Mouse (Mus musculus): ENCODE data around the gene Tph1. TPM values are rescaled to one million over a fixed set of nuclear protein-coding genes. Genes with fewer than 3 reads are reported as not detected.
A peak's percentile ranks its signal among the peaks of the same experiment; 100 is the strongest.

Gene Tph1
- polyA plus RNA-seq, 1 experiment from 2014 or later = 0.42 TPM

- 0 out of 2 replicates have a peak within 1 kb of the TSS, but pooled peaks have one; percentile 27 for H3K27ac ChIP-seq (ENCODE audit: low read depth)
- no peaks in the 10 kb centered on the region for H3K27me3 ChIP-seq (replicated peaks; ENCODE audit: control insufficient read depth, insufficient read depth, low read length)
- H3K9me3 ChIP-seq (ENCODE audit: control insufficient read depth, low read length) = no peaks in the 10 kb centered on the region
- under 1% methylated on average over 30 of the region's 30 CpGs for WGBS
- peak within 1 kb of the TSS; percentile 78 for H3K9ac ChIP-seq (ENCODE audit: low read length)
- H3K4me1 ChIP-seq (replicated peaks; ENCODE audit: control insufficient read depth, insufficient read depth, low read length) = peaks cover 6% of the 10 kb centered on the region
- no peaks in the 10 kb centered on the region for H3K36me3 ChIP-seq (ENCODE audit: control insufficient read depth, insufficient read depth, low read length)
- DNase-seq (ENCODE audit: low spot score) (peak; percentile 92), ATAC-seq (replicated peaks; ENCODE audit: low FRiP score, low TSS enrichment, low read depth) (peak; percentile 96)
- peak within 1 kb of the TSS; percentile 83 for H3K4me3 ChIP-seq (ENCODE audit: low read depth, low read length)
- peak within 1 kb of the TSS; percentile 89 for H3K4me2 ChIP-seq (ENCODE audit: low read length)
These were observed 32.7 kb downstream of the Tph1 start, which contains the start of gene Sergef for GRCm38 (mm10) chr7:46639692-46640031. Gene Sergef (minus strand): TSS chr7:46639807.

GRCm38 (mm10) chr7:46638889-46639691 is 33.2 kb downstream of the Tph1 start:
- H3K27me3 ChIP-seq (replicated peaks; ENCODE audit: control insufficient read depth, insufficient read depth, low read length) = no peaks in the 10 kb centered on the region
- no peaks in the 10 kb centered on the region for H3K36me3 ChIP-seq (ENCODE audit: control insufficient read depth, insufficient read depth, low read length)
- 9% methylated on average over 32 of the region's 32 CpGs for WGBS
- DNase-seq (ENCODE audit: low spot score) = no peak
- H3K4me2 ChIP-seq (ENCODE audit: low read length) = peak overlapping the region; percentile 89
- peak; percentile 79; the same call in 1 of the 2 replicates for ATAC-seq (replicated peaks; ENCODE audit: low FRiP score, low TSS enrichment, low read depth)
- peak overlapping the region; percentile 83 for H3K4me3 ChIP-seq (ENCODE audit: low read depth, low read length)
- H3K9me3 ChIP-seq (ENCODE audit: control insufficient read depth, low read length) = no peaks in the 10 kb centered on the region
- peaks cover 6% of the 10 kb centered on the region for H3K4me1 ChIP-seq (replicated peaks; ENCODE audit: control insufficient read depth, insufficient read depth, low read length)
- H3K27ac ChIP-seq (ENCODE audit: low read depth) = 0 out of 2 replicates have a peak overlapping the region, but pooled peaks have one; percentile 27
- peak overlapping the region; percentile 78 for H3K9ac ChIP-seq (ENCODE audit: low read length)

GRCm38 (mm10) chr7:46628375-46628975 is 43.9 kb downstream of the Tph1 start:
- 82% methylated on average over 8 of the region's 8 CpGs for WGBS
- H3K4me3 ChIP-seq (ENCODE audit: low read depth, low read length) = no peak overlapping the region
- ATAC-seq (replicated peaks; ENCODE audit: low FRiP score, low TSS enrichment, low read depth) = no peak

GRCm38 (mm10) chr7:46623979-46624378 is 48.4 kb downstream of the Tph1 start:
- H3K4me2 ChIP-seq (ENCODE audit: low read length) = no peak overlapping the region
- no peaks in the 10 kb centered on the region for H3K27me3 ChIP-seq (replicated peaks; ENCODE audit: control insufficient read depth, insufficient read depth, low read length)
- no peaks in the 10 kb centered on the region for H3K4me1 ChIP-seq (replicated peaks; ENCODE audit: control insufficient read depth, insufficient read depth, low read length)
- H3K4me3 ChIP-seq (ENCODE audit: low read depth, low read length) = no peak overlapping the region
- peaks cover 16% of the 10 kb centered on the region; the same call in 1 of the 2 replicates for H3K36me3 ChIP-seq (ENCODE audit: control insufficient read depth, insufficient read depth, low read length)
- H3K9me3 ChIP-seq (ENCODE audit: control insufficient read depth, low read length) = no peaks in the 10 kb centered on the region
- DNase-seq (ENCODE audit: low spot score) (no peak), ATAC-seq (replicated peaks; ENCODE audit: low FRiP score, low TSS enrichment, low read depth) (no peak)
- H3K9ac ChIP-seq (ENCODE audit: low read length) = no peak overlapping the region
- no peak overlapping the region for H3K27ac ChIP-seq (ENCODE audit: low read depth)
- 64% methylated on average over 2 of the region's 3 CpGs for WGBS

More at GRCm38 (mm10) chr7:46628375-46628975, 43.9 kb downstream of the Tph1 start:
- Histone ChIP-seq H3K4me2 (ENCODE audit: low read length) (no peak overlapping the region), H3K9me3 (ENCODE audit: control insufficient read depth, low read length) (no peaks in the 10 kb centered on the region), H3K9ac (ENCODE audit: low read length) (no peak overlapping the region), H3K4me1 (replicated peaks; ENCODE audit: control insufficient read depth, insufficient read depth, low read length) (no peaks in the 10 kb centered on the region), H3K27me3 (replicated peaks; ENCODE audit: control insufficient read depth, insufficient read depth, low read length) (no peaks in the 10 kb centered on the region), H3K36me3 (ENCODE audit: control insufficient read depth, insufficient read depth, low read length) (peaks cover 3% of the 10 kb centered on the region; the same call in 1 of the 2 replicates), H3K27ac (ENCODE audit: low read depth) (no peak overlapping the region)
- no peak for DNase-seq (ENCODE audit: low spot score)

DNA sequence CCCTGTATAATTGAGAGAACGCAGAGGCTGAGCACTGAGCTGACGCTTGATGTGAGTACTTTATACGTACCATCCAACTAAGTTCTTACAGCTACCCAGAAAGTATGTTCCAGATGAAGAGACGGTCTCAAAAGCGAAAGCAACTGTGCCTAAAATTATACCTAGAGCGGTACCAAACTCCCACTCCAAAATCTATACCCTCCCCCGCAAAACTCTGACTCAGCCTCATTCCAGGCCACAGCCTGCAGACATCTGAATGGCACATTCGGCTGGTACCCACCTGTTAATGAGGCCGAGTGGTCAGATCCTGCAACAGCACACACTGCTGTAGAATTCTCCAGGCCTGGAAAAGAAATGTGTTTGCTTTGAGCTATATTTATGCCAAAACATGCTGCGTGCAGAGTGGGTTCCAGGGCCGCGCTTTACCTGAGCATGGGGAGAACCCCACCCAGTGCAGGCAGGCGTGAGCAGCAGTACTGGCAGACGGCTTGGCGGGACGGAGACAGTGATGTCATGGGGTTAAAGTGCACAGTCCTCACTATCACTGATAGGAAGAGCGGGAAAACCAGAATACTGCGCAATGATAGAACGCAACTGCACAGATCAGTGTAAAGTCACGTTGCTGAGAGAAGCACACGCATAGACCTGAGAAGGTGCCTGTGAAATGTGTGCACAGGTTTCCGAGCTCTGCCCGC is 53.8 kb downstream of the Tph1 start:
- Histone ChIP-seq H3K36me3 (ENCODE audit: control insufficient read depth, insufficient read depth, low read length) (peaks cover 20% of the 10 kb centered on the region; the same call in 1 of the 2 replicates), H3K4me1 (replicated peaks; ENCODE audit: control insufficient read depth, insufficient read depth, low read length) (no peaks in the 10 kb centered on the region), H3K27me3 (replicated peaks; ENCODE audit: control insufficient read depth, insufficient read depth, low read length) (no peaks in the 10 kb centered on the region), H3K4me2 (ENCODE audit: low read length) (no peak overlapping the region), H3K27ac (ENCODE audit: low read depth) (no peak overlapping the region), H3K9ac (ENCODE audit: low read length) (no peak overlapping the region), H3K9me3 (ENCODE audit: control insufficient read depth, low read length) (no peaks in the 10 kb centered on the region), H3K4me3 (ENCODE audit: low read depth, low read length) (no peak overlapping the region)
- WGBS = 91% methylated on average over 23 of the region's 23 CpGs
- no peak for DNase-seq (ENCODE audit: low spot score)
- ATAC-seq (replicated peaks; ENCODE audit: low FRiP score, low TSS enrichment, low read depth) = no peak; the same call in 1 of the 2 replicates

DNA sequence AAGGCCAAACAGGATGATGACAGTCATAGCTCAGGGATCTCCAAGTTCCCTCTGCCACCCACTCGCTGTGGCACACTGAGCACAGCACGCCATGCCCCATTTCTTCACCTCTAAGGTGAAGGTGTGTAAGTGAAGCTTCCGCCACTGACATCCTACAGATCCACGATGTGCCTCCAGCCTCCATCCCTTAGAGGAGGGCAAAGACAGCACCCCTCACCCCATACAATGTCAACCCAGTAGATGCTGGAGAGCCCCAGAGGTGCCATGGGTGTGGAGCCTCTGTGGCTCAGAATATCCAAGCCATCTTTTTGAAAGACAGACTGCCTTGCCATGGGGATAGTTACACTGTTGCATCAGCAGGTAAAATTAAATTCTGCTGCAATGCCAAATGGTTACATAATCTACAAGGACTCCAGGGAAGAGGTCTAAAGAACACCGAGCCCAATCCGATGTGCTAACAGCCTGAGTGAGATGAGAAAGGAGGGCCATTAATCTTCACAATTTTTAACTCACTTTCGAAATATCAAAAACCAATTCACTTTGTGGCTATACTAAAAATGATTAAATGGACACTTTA is 55.8 kb downstream of the Tph1 start:
- Histone ChIP-seq H3K4me1 (replicated peaks; ENCODE audit: control insufficient read depth, insufficient read depth, low read length) (no peaks in the 10 kb centered on the region), H3K36me3 (ENCODE audit: control insufficient read depth, insufficient read depth, low read length) (peaks cover 20% of the 10 kb centered on the region), H3K27ac (ENCODE audit: low read depth) (no peak overlapping the region), H3K4me2 (ENCODE audit: low read length) (no peak overlapping the region), H3K9ac (ENCODE audit: low read length) (no peak overlapping the region), H3K27me3 (replicated peaks; ENCODE audit: control insufficient read depth, insufficient read depth, low read length) (no peaks in the 10 kb centered on the region), H3K4me3 (ENCODE audit: low read depth, low read length) (no peak overlapping the region), H3K9me3 (ENCODE audit: control insufficient read depth, low read length) (no peaks in the 10 kb centered on the region)
- 91% methylated on average over 7 of the region's 7 CpGs for WGBS
- no peak for ATAC-seq (replicated peaks; ENCODE audit: low FRiP score, low TSS enrichment, low read depth)
- no peak for DNase-seq (ENCODE audit: low spot score)

DNA sequence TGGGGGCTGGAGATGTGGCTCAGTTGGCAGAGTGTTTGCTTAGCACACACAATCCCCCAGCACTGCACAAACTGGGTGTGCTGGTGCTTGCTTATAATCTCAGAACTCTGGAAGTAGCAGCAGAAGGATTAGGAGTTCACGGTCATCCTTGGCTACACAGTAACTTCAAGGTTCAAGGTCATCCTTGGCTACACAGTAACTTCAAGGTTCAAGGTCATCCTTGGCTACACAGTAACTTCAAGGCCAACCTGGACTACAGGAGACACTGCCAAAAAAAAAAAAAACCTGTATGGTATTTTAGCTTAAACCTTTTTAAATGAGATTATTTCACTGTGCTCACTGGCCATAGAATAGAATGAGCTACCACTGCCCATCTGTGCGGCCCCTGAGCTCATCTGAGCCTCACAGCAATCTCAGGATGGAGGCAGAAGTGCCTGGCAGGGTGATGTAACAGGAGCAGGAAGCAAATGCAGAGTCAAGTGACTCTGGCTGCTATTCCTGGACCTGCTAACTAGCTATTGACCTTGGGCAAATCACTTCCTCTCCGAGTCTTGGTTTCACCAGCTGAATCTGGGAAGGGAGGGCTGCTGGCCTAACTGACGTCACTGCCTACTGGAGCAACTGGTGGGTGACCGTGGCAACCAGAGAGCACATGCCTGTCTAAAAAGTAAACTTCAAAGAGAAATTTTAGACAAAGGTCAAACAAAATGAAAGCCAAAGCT is 56.9 kb downstream of the Tph1 start:
- whole genome bisulfite sequencing = 46% methylated on average over 5 of the region's 5 CpGs
- no peak for ATAC-seq (replicated peaks; ENCODE audit: low FRiP score, low TSS enrichment, low read depth)

GRCm38 (mm10) chr7:46614263-46614662 is 58.1 kb downstream of the Tph1 start:
- Histone ChIP-seq H3K4me2 (ENCODE audit: low read length) (no peak overlapping the region), H3K9ac (ENCODE audit: low read length) (no peak overlapping the region), H3K36me3 (ENCODE audit: control insufficient read depth, insufficient read depth, low read length) (peaks cover 6% of the 10 kb centered on the region; the same call in 1 of the 2 replicates), H3K27me3 (replicated peaks; ENCODE audit: control insufficient read depth, insufficient read depth, low read length) (no peaks in the 10 kb centered on the region), H3K27ac (ENCODE audit: low read depth) (no peak overlapping the region), H3K4me3 (ENCODE audit: low read depth, low read length) (no peak overlapping the region), H3K9me3 (ENCODE audit: control insufficient read depth, low read length) (no peaks in the 10 kb centered on the region), H3K4me1 (replicated peaks; ENCODE audit: control insufficient read depth, insufficient read depth, low read length) (no peaks in the 10 kb centered on the region)
- no peak for DNase-seq (ENCODE audit: low spot score)
- ATAC-seq (replicated peaks; ENCODE audit: low FRiP score, low TSS enrichment, low read depth) = no peak
- 94% methylated on average over 12 of the region's 12 CpGs for WGBS

More for the DNA sequence above, 56.9 kb downstream of the Tph1 start:
- Histone ChIP-seq H3K4me2 (ENCODE audit: low read length) (no peak overlapping the region), H3K27me3 (replicated peaks; ENCODE audit: control insufficient read depth, insufficient read depth, low read length) (no peaks in the 10 kb centered on the region), H3K27ac (ENCODE audit: low read depth) (no peak overlapping the region), H3K9me3 (ENCODE audit: control insufficient read depth, low read length) (no peaks in the 10 kb centered on the region), H3K4me1 (replicated peaks; ENCODE audit: control insufficient read depth, insufficient read depth, low read length) (no peaks in the 10 kb centered on the region), H3K4me3 (ENCODE audit: low read depth, low read length) (no peak overlapping the region), H3K36me3 (ENCODE audit: control insufficient read depth, insufficient read depth, low read length) (peaks cover 13% of the 10 kb centered on the region), H3K9ac (ENCODE audit: low read length) (no peak overlapping the region)
- DNase-seq (ENCODE audit: low spot score) = no peak

Measured in intestine, embryonic 14.5 days (tissue).